Mouse (Mus musculus) midbrain, postnatal 0 days (tissue): Measurements from ENCODE around the gene Tnfsf10. TPM values are rescaled to one million over a fixed set of nuclear protein-coding genes. Genes with fewer than 3 reads are reported as not detected.

Experiments
- ATAC-seq: fragments of 200-750 bp; cut with Nextera tagmentation; 2 replicates; pipeline ENCODE4 v1.8.0; 2017; ENCODE audit warnings: moderate number of reproducible peaks, mild to moderate bottlenecking, moderate TSS enrichment, moderate library complexity; ENCODE audit not compliant: low FRiP score
- DNase-seq: peaks from one replicate; pipeline ENCODE4 v3.0.0-alpha.2; 2015; ENCODE audit warnings: low spot score
- H3K27ac ChIP-seq: fragments of 300-500 bp; sonication (generic); 2 replicates; pipeline ENCODE4 v1.5.1; 2014; ENCODE audit warnings: low read depth, mild to moderate bottlenecking, low read length, mixed read lengths
- H3K27me3 ChIP-seq: fragments of 300-500 bp; sonication (generic); 2 replicates; pipeline ENCODE4 v1.6.1; 2014; ENCODE audit warnings: low read length, control low read depth, mixed read lengths; ENCODE audit not compliant: insufficient read depth
- H3K36me3 ChIP-seq: fragments of 300-500 bp; sonication (generic); 2 replicates; pipeline ENCODE4 v1.6.1; 2014; ENCODE audit warnings: low read length, control low read depth, mixed read lengths; ENCODE audit not compliant: insufficient read depth
- H3K4me1 ChIP-seq: fragments of 300-500 bp; sonication (generic); 2 replicates; pipeline ENCODE4 v1.6.1; 2014; ENCODE audit warnings: mild to moderate bottlenecking, control low read depth, antibody characterized with exemption, low read length, mixed read lengths; ENCODE audit not compliant: insufficient read depth
- H3K4me2 ChIP-seq: fragments of 300-500 bp; sonication (generic); 2 replicates; pipeline ENCODE4 v1.6.1; 2014; ENCODE audit warnings: low read depth, mild to moderate bottlenecking, low read length, mixed read lengths; ENCODE audit not compliant: poor library complexity, severe bottlenecking
- H3K4me3 ChIP-seq: fragments of 300-500 bp; sonication (generic); 2 replicates; pipeline ENCODE4 v1.5.1; 2014; ENCODE audit warnings: low read depth, mild to moderate bottlenecking, low read length, moderate library complexity
- H3K9ac ChIP-seq: fragments of 300-500 bp; sonication (generic); replicated peaks from 2 replicates; pipeline ENCODE4 v1.6.1; 2014; ENCODE audit warnings: mild to moderate bottlenecking, low read length, moderate library complexity, mixed read lengths; ENCODE audit not compliant: poor library complexity, severe bottlenecking
- H3K9me3 ChIP-seq: fragments of 300-500 bp; sonication (generic); 2 replicates; pipeline ENCODE4 v1.6.1; 2016; ENCODE audit warnings: low read length, control low read depth
- CTCF ChIP-seq: IDR thresholded peaks from 2 replicates; pipeline ENCODE4 v1.5.1; 2016; ENCODE audit warnings: antibody characterized with exemption, mild to moderate bottlenecking
- WGBS: fragments of 180-500 bp; shearing (Covaris S2); extraction: QIAGEN DNeasy Blood & Tissue Kit; methylation state at CpG from one replicate; pipeline ENCODE4 v1.1.7; 2014; 5-methylcytosine and 5-hydroxymethylcytosine counted together
- polyA plus RNA-seq: library from polyadenylated mRNA; unstranded; fragments of >200 nt; fragmentation: Nextera tagmentation; extraction: Ambion mirVana; gene quantifications from 2 replicates; pipeline ENCODE4 v1.2.1, GENCODE M21; 2015
- total RNA-seq: library from RNA; depleted of rRNA; stranded (reverse); fragments of >200 nt; gene quantifications from 2 replicates; pipeline ENCODE4 v1.2.3, GENCODE M21; 2014

The Tnfsf10 gene
- total and polyA plus RNA-seq, 2 experiments from 2014 or later = 0.27 to 3.3 TPM

GRCm38 (mm10) chr3:27370582-27371275 is 53.9 kb downstream of the Tnfsf10 start:
- Histone ChIP-seq H3K27me3 (peaks cover 28% of the 10 kb centered on the region), H3K4me1 (no peaks in the 10 kb centered on the region), H3K9me3 (no peaks in the 10 kb centered on the region), H3K4me2 (peak overlapping the region; percentile 97), H3K36me3 (no peaks in the 10 kb centered on the region), H3K9ac (no peak overlapping the region), H3K27ac (no peak overlapping the region), H3K4me3 (peak overlapping the region; percentile 45)
- TF ChIP-seq CTCF = no peak
- ATAC-seq (no peak), DNase-seq (no peak)
- WGBS = 1% methylated on average over 20 of the region's 20 CpGs

- Histone ChIP-seq H3K27me3 (peaks cover 28% of the 10 kb centered on the region), H3K9ac (0 out of 2 replicates have a peak within 1 kb of the TSS, but pooled peaks have one; percentile 39), H3K4me1 (no peaks in the 10 kb centered on the region), H3K9me3 (no peaks in the 10 kb centered on the region), H3K27ac (no peak within 1 kb of the TSS), H3K4me3 (peak within 1 kb of the TSS; percentile 45), H3K4me2 (peak within 1 kb of the TSS; percentile 97), H3K36me3 (no peaks in the 10 kb centered on the region)
- under 1% methylated on average over 16 of the region's 19 CpGs for WGBS
- TF ChIP-seq CTCF = 0 out of 2 replicates have a peak, but pooled peaks have one; percentile 5
- DNase-seq (no peak), ATAC-seq (peak; percentile 78)
Measured at GRCm38 (mm10) chr3:27371276-27371621, 54.4 kb downstream of the Tnfsf10 start, which contains the start of gene Ghsr. Ghsr (plus strand) TSS chr3:27371351.

- peak overlapping the region; percentile 45 for H3K4me3 ChIP-seq
- H3K4me2 ChIP-seq = peak overlapping the region; percentile 97
- peaks cover 28% of the 10 kb centered on the region for H3K27me3 ChIP-seq
- 2% methylated on average over 73 of the region's 77 CpGs for WGBS
- TF ChIP-seq CTCF = no peak
- H3K9ac ChIP-seq = 0 out of 2 replicates have a peak overlapping the region, but pooled peaks have one; percentile 39
- H3K36me3 ChIP-seq = no peaks in the 10 kb centered on the region
- DNase-seq (no peak), ATAC-seq (peak; percentile 54; the same call in 1 of the 2 replicates)
- no peaks in the 10 kb centered on the region for H3K4me1 ChIP-seq
- H3K27ac ChIP-seq = no peak overlapping the region
- no peaks in the 10 kb centered on the region for H3K9me3 ChIP-seq
Measured at GRCm38 (mm10) chr3:27371725-27372650, 55.2 kb downstream of the Tnfsf10 start.

GRCm38 (mm10) chr3:27374396-27374795 is 57.6 kb downstream of the Tnfsf10 start:
- Histone ChIP-seq H3K9ac (no peak overlapping the region), H3K27me3 (peaks cover 24% of the 10 kb centered on the region), H3K36me3 (no peaks in the 10 kb centered on the region), H3K4me1 (no peaks in the 10 kb centered on the region), H3K27ac (no peak overlapping the region), H3K9me3 (no peaks in the 10 kb centered on the region), H3K4me3 (no peak overlapping the region), H3K4me2 (no peak overlapping the region)
- 71% methylated on average over 9 of the region's 9 CpGs for WGBS
- DNase-seq = no peak
- TF ChIP-seq CTCF = no peak
- no peak for ATAC-seq

- WGBS = 78% methylated on average over 4 of the region's 4 CpGs
- Histone ChIP-seq H3K4me1 (no peaks in the 10 kb centered on the region), H3K36me3 (no peaks in the 10 kb centered on the region), H3K9me3 (no peaks in the 10 kb centered on the region), H3K27me3 (0 out of 2 replicates have a peak, but pooled peaks cover 4% of the 10 kb centered on the region), H3K9ac (no peak overlapping the region), H3K4me2 (no peak overlapping the region), H3K4me3 (no peak overlapping the region), H3K27ac (no peak overlapping the region)
- no peak for ATAC-seq
- no peak for TF ChIP-seq CTCF
- no peak for DNase-seq
Measured at GRCm38 (mm10) chr3:27377935-27378334, 61.1 kb downstream of the Tnfsf10 start.
